Mouse (Mus musculus): ENCODE data around the gene Rtn4.
"Not testable (repeated sequence)": the region's sequence is repeated elsewhere in the genome, so short reads cannot be mapped to it uniquely, and the experiment has no call there.

The Rtn4 gene

DNA sequence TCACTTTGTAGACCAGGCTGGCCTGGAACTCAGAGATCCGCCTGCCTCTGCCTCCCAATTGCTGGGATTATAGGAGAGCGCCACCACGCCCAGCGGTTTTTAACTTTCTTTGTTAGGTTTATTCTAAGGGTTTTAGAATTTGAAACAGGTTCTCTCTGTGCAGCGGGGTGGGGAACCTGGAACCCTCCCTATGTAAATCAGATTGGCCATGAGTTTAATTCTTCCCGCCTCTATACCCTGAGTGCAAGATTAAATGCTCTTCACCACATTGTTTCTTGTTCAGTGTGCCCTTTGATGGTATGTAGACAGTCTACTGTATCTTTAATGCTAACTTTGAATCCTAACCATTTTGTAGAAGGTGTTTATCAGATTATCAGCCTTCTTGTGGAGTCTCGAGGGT is 21.4 kb downstream of the Rtn4 start:
- no peak for DNase-seq (ENCODE audit: low spot score)

DNA sequence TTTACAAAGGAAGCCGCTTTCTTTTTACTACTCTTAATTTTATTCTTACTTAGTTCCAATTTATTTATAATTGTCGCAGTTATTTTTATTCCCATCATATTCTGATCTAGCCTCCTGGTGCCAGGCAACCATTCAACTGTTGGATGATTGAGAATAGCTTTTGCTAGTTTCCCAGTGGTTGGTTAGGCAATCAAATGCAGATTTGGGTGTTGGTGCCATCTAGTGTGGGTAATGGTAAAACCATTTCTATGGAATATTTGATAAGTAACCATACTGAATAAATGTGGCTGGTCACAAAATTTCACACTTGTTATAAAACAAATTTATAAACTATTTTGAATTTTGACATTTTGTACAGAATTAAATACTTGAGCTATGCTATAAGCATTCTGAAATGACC is 22.0 kb downstream of the Rtn4 start:
- no peak for DNase-seq (ENCODE audit: low spot score)

DNA sequence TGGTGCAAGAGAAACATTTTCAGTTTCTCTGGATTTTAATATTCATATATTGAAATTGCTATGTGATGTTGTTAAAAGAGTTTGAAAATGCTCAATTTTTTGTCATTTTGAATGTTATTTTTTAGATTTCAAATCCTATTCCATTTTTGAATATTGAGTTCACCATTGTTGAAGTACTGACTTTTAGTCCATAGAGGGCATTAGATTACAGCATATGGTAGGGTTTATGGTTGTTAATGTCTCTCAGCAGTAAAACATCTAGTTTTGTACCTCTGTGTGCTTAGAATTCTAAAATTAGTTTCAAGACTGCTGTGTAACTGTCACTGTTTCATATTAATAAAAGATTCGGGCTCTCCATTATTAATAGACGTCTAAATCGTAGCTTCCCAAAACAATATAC is 22.8 kb downstream of the Rtn4 start:
- no peak for DNase-seq (ENCODE audit: low spot score)

DNA sequence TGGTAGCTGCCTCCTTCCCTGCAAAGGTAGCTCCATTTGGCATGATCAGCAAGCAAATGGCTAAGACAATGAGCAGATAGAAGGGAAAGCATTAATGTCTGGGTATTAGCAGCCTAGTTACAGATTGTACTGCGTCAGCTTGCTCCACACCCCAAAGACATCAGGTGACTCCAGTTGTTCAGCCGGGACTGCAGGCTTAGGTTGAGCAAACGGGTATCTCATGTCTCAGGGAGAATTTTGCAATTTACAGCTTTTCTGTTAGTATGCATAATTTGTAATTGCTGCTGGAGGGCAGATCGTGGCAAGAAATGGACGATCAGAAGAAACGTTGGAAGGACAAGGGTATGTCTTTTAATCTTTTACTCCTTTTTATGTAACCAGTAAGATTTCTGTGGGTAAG is 25.8 kb downstream of the Rtn4 start:
- DNase-seq (ENCODE audit: low spot score), result no peak

- no peak for DNase-seq (ENCODE audit: low spot score)
Observed at GRCm38 (mm10) chr11:29719597-29719996, 26.9 kb downstream of the Rtn4 start.

DNA sequence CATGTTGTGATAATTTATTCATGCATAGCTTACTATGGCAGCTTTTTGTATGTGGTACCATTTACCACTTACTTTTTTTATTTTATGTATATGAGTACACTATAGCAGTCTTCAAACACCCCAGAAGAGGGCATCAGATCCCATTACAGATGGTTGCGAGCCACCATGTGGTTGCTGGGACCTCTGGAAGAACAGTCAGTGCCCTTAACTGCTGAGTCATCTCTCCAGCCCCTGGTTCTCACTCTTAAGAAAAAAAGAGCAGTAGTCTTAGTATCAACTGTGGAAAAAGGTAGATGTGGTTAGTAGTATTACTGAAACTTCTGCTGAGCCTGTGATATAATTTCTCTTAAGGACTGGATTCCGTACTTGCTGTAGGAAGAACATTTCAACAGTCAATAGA is 31.5 kb downstream of the Rtn4 start:
- no peak for DNase-seq (ENCODE audit: low spot score)

DNA sequence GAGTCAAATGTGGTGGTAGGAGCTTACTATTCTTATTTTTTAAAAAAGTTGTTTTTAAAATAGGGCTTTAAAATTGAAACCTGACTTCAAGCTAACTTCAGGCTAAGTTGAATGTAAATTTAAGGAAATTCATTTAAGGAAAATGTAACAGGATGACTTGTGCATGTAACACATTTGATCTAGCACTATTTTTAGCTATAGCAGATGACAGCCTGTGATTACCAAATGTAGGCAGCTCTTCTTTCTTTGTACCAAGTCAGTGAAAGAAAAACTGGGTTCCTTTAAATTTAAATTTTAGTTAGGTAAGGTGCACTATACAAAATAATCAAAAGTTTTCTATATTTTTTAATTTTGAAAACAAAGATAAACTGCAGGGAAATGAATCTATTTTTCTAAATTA is 32.4 kb downstream of the Rtn4 start:
- no peak for DNase-seq (ENCODE audit: low spot score)

DNA sequence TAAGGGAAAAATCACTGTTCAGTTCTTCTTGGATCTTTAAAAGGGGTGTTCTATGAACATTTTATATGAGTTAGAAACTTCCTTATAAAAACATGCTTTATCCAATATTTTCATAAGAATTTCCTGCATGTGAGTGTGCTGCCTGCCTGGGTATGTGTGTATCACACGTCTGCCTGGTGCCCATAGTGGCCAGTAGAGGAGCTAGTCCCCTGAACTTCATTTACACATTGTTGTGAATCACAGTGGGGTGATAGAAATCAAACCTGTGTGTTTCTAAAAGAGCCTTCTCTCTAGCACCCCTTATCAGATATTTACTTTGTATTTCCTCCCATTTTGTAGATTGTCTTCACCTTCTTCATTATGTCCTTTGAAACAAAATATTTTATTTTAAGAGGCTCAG is 32.9 kb downstream of the Rtn4 start:
- DNase-seq (ENCODE audit: low spot score), result no peak

DNA sequence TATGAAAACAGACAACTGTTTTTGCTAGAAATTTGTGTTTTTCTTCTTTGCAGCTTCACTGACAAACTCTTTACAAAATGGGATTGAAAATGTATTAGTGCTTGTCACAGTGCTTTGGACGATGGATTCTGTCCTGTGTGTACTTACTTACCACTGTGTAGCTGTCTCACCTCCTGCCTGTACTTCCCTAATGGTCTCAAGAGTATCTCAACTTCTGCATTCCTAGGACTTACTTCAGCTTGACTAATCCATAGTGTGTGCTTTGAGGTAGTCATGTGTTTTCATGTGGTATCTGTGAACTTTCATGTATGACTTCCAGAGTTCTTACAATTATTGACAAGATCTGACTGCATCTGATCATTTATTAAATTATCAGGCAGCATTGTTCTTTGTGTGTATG is 35.2 kb downstream of the Rtn4 start:
- no peak for DNase-seq (ENCODE audit: low spot score)

DNA sequence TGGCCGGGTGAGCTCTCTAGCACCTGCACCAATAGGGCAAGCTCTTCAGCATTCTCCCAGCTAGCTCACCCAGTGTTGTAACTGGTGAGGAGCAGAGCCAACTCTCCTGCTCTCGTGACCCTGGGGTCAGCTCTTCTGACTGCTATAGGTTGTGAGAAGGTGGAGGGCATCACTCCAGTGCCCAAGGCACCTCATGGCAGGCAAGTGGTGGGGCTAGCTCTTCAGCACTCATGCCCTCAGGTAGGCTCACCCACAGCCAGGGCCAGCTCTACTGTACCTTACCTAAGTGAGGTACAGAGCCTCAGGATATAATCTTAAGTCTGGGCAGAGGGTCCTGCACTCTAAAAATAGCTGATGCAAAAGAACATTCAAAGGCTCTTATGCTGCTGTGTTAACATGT is 47.0 kb downstream of the Rtn4 start:
- no peak for DNase-seq (ENCODE audit: low spot score)

GRCm38 (mm10) chr11:29744760-29745430 is 52.1 kb downstream of the Rtn4 start:
- no peak for DNase-seq (ENCODE audit: low spot score)

GRCm38 (mm10) chr11:29745513-29745912 is 52.8 kb downstream of the Rtn4 start:
- no peak for DNase-seq (ENCODE audit: low spot score)

- DNase-seq (ENCODE audit: low spot score), result no peak
Observed at GRCm38 (mm10) chr11:29746203-29746602, 53.5 kb downstream of the Rtn4 start.

- DNase-seq (ENCODE audit: low spot score), result no peak
Observed at GRCm38 (mm10) chr11:29747365-29747764, 54.6 kb downstream of the Rtn4 start.

- DNase-seq (ENCODE audit: low spot score), result no peak
Observed at GRCm38 (mm10) chr11:29747881-29748280, 55.1 kb downstream of the Rtn4 start.

- no peak for DNase-seq (ENCODE audit: low spot score)
Observed at GRCm38 (mm10) chr11:29748750-29749467, 56.2 kb downstream of the Rtn4 start.

- DNase-seq (ENCODE audit: low spot score), result no peak
Observed at GRCm38 (mm10) chr11:29749468-29749829, 56.7 kb downstream of the Rtn4 start.

GRCm38 (mm10) chr11:29751013-29751412 is 58.3 kb downstream of the Rtn4 start:
- no peak for DNase-seq (ENCODE audit: low spot score)

DNA sequence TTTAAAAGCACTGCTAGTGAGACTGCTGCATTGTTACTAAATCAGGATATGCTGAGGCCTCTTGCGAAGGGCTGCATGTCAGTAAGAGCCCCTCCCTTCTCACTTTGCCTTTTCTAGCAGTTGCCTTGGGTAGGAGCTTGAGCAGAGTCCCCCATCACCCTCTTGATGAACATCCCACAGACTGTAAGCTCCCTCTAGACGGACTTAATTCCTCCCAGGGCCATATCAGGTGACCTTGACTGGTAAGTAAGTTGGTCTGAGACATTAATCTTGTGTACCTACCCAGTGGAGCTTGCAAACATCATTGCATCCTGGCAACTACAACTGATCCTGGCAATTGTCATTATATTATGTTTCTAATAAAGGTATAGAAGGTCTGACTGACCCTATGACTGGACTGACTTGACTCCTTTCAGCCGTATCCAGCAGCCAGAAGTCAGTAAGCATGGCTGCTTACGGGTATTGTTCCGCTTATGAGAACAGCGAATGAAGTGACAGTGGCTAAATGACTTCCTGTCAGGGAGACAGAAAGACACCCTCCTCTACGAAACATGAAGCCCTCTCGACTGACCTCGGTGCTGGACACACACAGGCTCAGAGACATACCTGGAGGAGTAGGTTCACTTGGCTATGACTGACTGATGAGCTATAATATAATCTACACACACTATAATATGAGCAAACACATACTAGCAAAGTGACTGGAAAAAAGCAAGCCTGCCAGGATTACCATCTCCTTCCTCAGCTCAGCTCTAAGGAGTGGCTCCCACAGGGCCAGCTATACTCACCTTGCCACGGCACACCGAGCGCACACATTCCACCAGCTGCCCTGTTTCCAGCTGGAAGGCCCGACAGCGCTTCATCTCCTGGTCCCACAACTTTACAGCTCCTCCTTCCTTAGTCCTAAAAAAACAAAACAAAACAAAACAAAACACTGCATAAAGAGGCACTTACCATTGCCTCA is 59.2 kb downstream of the Rtn4 start:
- no peak for DNase-seq (ENCODE audit: low spot score)

DNA sequence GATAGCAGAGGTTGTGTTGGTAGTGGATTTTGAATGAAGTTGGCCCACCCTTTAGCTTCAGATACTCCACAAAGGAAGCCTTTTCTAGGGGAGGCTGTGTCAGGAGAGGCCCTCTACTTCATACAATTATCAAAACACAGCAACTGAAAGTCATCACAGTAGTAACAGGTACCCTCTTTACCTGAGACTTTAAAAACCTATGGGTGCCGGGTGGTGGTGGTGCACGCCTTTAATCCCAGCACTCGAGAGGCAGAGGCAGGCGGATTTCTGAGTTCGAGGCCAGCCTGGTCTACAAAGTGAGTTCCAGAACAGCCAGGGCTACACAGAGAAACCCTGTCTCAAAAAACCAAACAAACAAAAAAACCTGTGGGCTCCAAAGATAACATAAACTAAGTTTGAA is 63.3 kb downstream of the Rtn4 start:
- DNase-seq (ENCODE audit: low spot score), result not testable (repeated sequence)

DNA sequence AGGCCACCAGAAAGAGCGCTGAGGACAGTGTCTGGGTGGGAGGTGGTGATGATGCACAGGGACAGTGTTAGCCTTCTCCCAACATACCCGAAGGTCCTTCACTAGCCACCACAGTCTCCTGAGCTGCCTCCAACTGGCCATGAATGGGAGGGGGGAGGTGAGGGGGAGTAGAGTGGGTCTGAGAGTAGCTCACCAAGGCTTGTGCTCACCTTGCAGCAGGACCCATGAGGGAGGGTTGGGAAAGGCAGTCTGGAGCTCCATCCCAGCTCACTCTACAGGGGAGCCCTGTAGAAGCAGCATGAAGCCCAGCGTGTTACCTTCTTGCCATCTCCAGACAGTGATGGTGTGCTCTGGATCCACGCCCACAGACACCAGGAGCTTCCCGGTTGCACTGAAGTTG is 65.9 kb downstream of the Rtn4 start:
- no peak for DNase-seq (ENCODE audit: low spot score)

DNA sequence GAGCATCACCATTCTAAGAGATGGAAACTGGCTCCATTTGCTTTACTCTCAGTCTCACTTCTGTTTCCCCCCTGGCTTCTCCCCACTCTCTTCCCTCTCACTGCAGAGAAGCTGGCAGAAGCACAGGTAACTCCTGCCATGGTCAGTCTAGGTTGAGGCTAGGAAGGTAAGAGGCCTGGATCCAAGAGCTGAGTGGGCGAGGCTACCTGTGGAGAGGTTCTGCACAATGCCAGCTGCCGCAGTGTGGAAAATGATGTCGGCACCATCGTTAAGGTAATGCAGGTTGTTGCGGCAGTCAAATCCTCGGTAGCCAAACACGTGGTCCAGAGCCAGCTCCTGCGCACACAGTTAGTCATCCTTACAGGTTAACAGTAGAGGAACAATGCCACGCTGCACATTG is 68.6 kb downstream of the Rtn4 start:
- DNase-seq (ENCODE audit: low spot score), result no peak

GRCm38 (mm10) chr11:29762768-29763167 is 70.0 kb downstream of the Rtn4 start:
- no peak for DNase-seq (ENCODE audit: low spot score)

Measured in urinary bladder, postnatal 10 days (tissue).